Mouse (Mus musculus) midbrain, embryonic 16.5 days (tissue): ENCODE data around the gene Ppp1r32. TPM values are rescaled to one million over a fixed set of nuclear protein-coding genes. Genes with fewer than 3 reads are reported as not detected.
A peak's percentile ranks its signal among the peaks of the same experiment; 100 is the strongest.

ENCODE experiments used
- ATAC-seq: fragments of 200-750 bp; cut with Nextera tagmentation; 2 replicates; pipeline ENCODE4 v1.8.0; 2017; ENCODE audit warnings: moderate TSS enrichment
- H3K27ac ChIP-seq: fragments of 300-500 bp; sonication (generic); 2 replicates; pipeline ENCODE4 v1.5.1; 2014; ENCODE audit warnings: mild to moderate bottlenecking, low read length, mixed read lengths
- H3K27me3 ChIP-seq: fragments of 300-500 bp; sonication (generic); 2 replicates; pipeline ENCODE4 v1.6.1; 2014; ENCODE audit warnings: low read depth, low read length, mixed read lengths; ENCODE audit not compliant: control insufficient read depth, insufficient read depth
- H3K36me3 ChIP-seq: fragments of 300-500 bp; sonication (generic); 2 replicates; pipeline ENCODE4 v1.6.1; 2014; ENCODE audit warnings: mild to moderate bottlenecking, low read length, moderate library complexity, mixed read lengths; ENCODE audit not compliant: control insufficient read depth, insufficient read depth
- H3K4me1 ChIP-seq: fragments of 300-500 bp; sonication (generic); 2 replicates; pipeline ENCODE4 v1.6.1; 2014; ENCODE audit warnings: mild to moderate bottlenecking, low read length, mixed read lengths; ENCODE audit not compliant: control insufficient read depth, insufficient read depth
- H3K4me2 ChIP-seq: fragments of 300-500 bp; sonication (generic); 2 replicates; pipeline ENCODE4 v1.6.1; 2014; ENCODE audit warnings: mild to moderate bottlenecking, low read length, mixed read lengths
- H3K4me3 ChIP-seq: fragments of 300-500 bp; sonication (generic); 2 replicates; pipeline ENCODE4 v1.5.1; 2014; ENCODE audit warnings: low read depth, mild to moderate bottlenecking, low read length, moderate library complexity, mixed read lengths
- H3K9ac ChIP-seq: fragments of 300-500 bp; sonication (generic); 2 replicates; pipeline ENCODE4 v1.6.1; 2014; ENCODE audit warnings: low read depth, low read length, mixed read lengths
- H3K9me3 ChIP-seq: fragments of 300-500 bp; sonication (generic); replicated peaks from 2 replicates; pipeline ENCODE4 v1.6.1; 2014; ENCODE audit warnings: mild to moderate bottlenecking, low read length, mixed read lengths; ENCODE audit not compliant: control insufficient read depth, poor library complexity, severe bottlenecking
- WGBS: fragments of 180-500 bp; shearing (Covaris S2); extraction: QIAGEN DNeasy Blood & Tissue Kit; methylation state at CpG from one replicate; pipeline ENCODE4 v1.1.7; 2014; 5-methylcytosine and 5-hydroxymethylcytosine counted together
- polyA plus RNA-seq: library from polyadenylated mRNA; unstranded; fragments of >200 nt; fragmentation: Nextera tagmentation; extraction: Ambion mirVana; gene quantifications from 2 replicates; pipeline ENCODE4 v1.2.1, GENCODE M21; 2015

Gene Ppp1r32
- polyA plus RNA-seq, result 3.6 and 5.9 TPM in 2 replicates

- no peaks in the 10 kb centered on the region for H3K9me3 ChIP-seq
- H3K27me3 ChIP-seq, result no peaks in the 10 kb centered on the region
- peak; percentile 73 for ATAC-seq
- 18% methylated on average over 6 of the region's 6 CpGs for WGBS
- H3K4me1 ChIP-seq, result peaks cover 10% of the 10 kb centered on the region
- H3K27ac ChIP-seq, result peak within 1 kb of the TSS; percentile 24; the same call in 1 of the 2 replicates
- no peaks in the 10 kb centered on the region for H3K36me3 ChIP-seq
- H3K9ac ChIP-seq, result no peak within 1 kb of the TSS
- peak within 1 kb of the TSS; percentile 19 for H3K4me2 ChIP-seq
- H3K4me3 ChIP-seq, result no peak within 1 kb of the TSS
These were observed at the start of gene Ppp1r32 for GRCm38 (mm10) chr19:10482703-10483102. Ppp1r32 (minus strand) TSS chr19:10482928.

- Histone ChIP-seq H3K9ac (no peak overlapping the region), H3K9me3 (no peaks in the 10 kb centered on the region), H3K36me3 (peaks cover 31% of the 10 kb centered on the region), H3K27me3 (no peaks in the 10 kb centered on the region), H3K27ac (no peak overlapping the region), H3K4me3 (no peak overlapping the region), H3K4me1 (peaks cover 21% of the 10 kb centered on the region), H3K4me2 (no peak overlapping the region)
- 97% methylated on average over 1 of the region's 1 CpGs for WGBS
- ATAC-seq, result no peak
These were observed 47.4 kb upstream of the Ppp1r32 start for GRCm38 (mm10) chr19:10530082-10530481.

GRCm38 (mm10) chr19:10525910-10526309 is 43.2 kb upstream of the Ppp1r32 start, which contains the start of gene Sdhaf2:
Sdhaf2 (minus strand) TSS chr19:10526142.
- Histone ChIP-seq H3K36me3 (0 out of 2 replicates have a peak, but pooled peaks cover 4% of the 10 kb centered on the region), H3K27me3 (no peaks in the 10 kb centered on the region), H3K4me1 (peaks cover 33% of the 10 kb centered on the region), H3K9ac (peak within 1 kb of the TSS; percentile 99), H3K27ac (peak within 1 kb of the TSS; percentile 98), H3K4me2 (peak within 1 kb of the TSS; percentile 84), H3K4me3 (peak within 1 kb of the TSS; percentile 99), H3K9me3 (no peaks in the 10 kb centered on the region)
- ATAC-seq, result peak; percentile 2; the same call in 1 of the 2 replicates
- WGBS, result under 1% methylated on average over 11 of the region's 11 CpGs

- H3K36me3 ChIP-seq, result 0 out of 2 replicates have a peak, but pooled peaks cover 4% of the 10 kb centered on the region
- peak within 1 kb of the TSS; percentile 99 for H3K9ac ChIP-seq
- under 1% methylated on average over 68 of the region's 93 CpGs for WGBS
- H3K27me3 ChIP-seq, result no peaks in the 10 kb centered on the region
- no peaks in the 10 kb centered on the region for H3K9me3 ChIP-seq
- peak within 1 kb of the TSS; percentile 99 for H3K4me3 ChIP-seq
- peak within 1 kb of the TSS; percentile 84 for H3K4me2 ChIP-seq
- peaks cover 33% of the 10 kb centered on the region for H3K4me1 ChIP-seq
- peak; percentile 96 for ATAC-seq
- peak within 1 kb of the TSS; percentile 98 for H3K27ac ChIP-seq
These were observed 42.6 kb upstream of the Ppp1r32 start, which contains the start of gene Cpsf7 for GRCm38 (mm10) chr19:10525106-10525901. Cpsf7 (plus strand) TSS chr19:10525266.

- H3K4me3 ChIP-seq, result peak overlapping the region; percentile 99
- H3K9ac ChIP-seq, result peak overlapping the region; percentile 99
- WGBS, result 1% methylated on average over 19 of the region's 19 CpGs
- H3K4me1 ChIP-seq, result peaks cover 33% of the 10 kb centered on the region
- peak overlapping the region; percentile 84 for H3K4me2 ChIP-seq
- H3K9me3 ChIP-seq, result no peaks in the 10 kb centered on the region
- ATAC-seq, result no peak
- H3K27me3 ChIP-seq, result no peaks in the 10 kb centered on the region
- peak overlapping the region; percentile 98 for H3K27ac ChIP-seq
- no peaks in the 10 kb centered on the region for H3K36me3 ChIP-seq
These were observed 42.0 kb upstream of the Ppp1r32 start for GRCm38 (mm10) chr19:10524784-10525105.

- no peak overlapping the region; the same call in 1 of the 2 replicates for H3K4me2 ChIP-seq
- H3K36me3 ChIP-seq, result no peaks in the 10 kb centered on the region
- WGBS, result 87% methylated on average over 5 of the region's 5 CpGs
- no peaks in the 10 kb centered on the region for H3K9me3 ChIP-seq
- peaks cover 33% of the 10 kb centered on the region for H3K4me1 ChIP-seq
- H3K27ac ChIP-seq, result no peak overlapping the region
- H3K9ac ChIP-seq, result no peak overlapping the region
- H3K4me3 ChIP-seq, result no peak overlapping the region
- ATAC-seq, result no peak
- H3K27me3 ChIP-seq, result no peaks in the 10 kb centered on the region
These were observed 40.9 kb upstream of the Ppp1r32 start for GRCm38 (mm10) chr19:10523483-10524080.

GRCm38 (mm10) chr19:10521926-10522325 is 39.2 kb upstream of the Ppp1r32 start:
- H3K4me3 ChIP-seq, result no peak overlapping the region
- ATAC-seq, result no peak

GRCm38 (mm10) chr19:10520355-10520754 is 37.6 kb upstream of the Ppp1r32 start:
- WGBS, result 59% methylated on average over 1 of the region's 1 CpGs
- H3K36me3 ChIP-seq, result 0 out of 2 replicates have a peak, but pooled peaks cover 3% of the 10 kb centered on the region
- H3K4me3 ChIP-seq, result no peak overlapping the region
- H3K4me1 ChIP-seq, result peaks cover 11% of the 10 kb centered on the region
- ATAC-seq, result no peak
- no peak overlapping the region for H3K4me2 ChIP-seq
- H3K27me3 ChIP-seq, result no peaks in the 10 kb centered on the region
- H3K9ac ChIP-seq, result no peak overlapping the region
- H3K9me3 ChIP-seq, result no peaks in the 10 kb centered on the region
- no peak overlapping the region for H3K27ac ChIP-seq

More at GRCm38 (mm10) chr19:10521926-10522325, 39.2 kb upstream of the Ppp1r32 start:
- Histone ChIP-seq H3K4me1 (peaks cover 21% of the 10 kb centered on the region), H3K27me3 (no peaks in the 10 kb centered on the region), H3K36me3 (no peaks in the 10 kb centered on the region), H3K9me3 (no peaks in the 10 kb centered on the region), H3K4me2 (no peak overlapping the region), H3K9ac (no peak overlapping the region), H3K27ac (no peak overlapping the region)
- 96% methylated on average over 1 of the region's 1 CpGs for WGBS
